Mouse (Mus musculus): ENCODE results near the gene Tmem121.
"Not testable (repeated sequence)": the region's sequence is repeated elsewhere in the genome, so short reads cannot be mapped to it uniquely, and the experiment has no call there.

DNA sequence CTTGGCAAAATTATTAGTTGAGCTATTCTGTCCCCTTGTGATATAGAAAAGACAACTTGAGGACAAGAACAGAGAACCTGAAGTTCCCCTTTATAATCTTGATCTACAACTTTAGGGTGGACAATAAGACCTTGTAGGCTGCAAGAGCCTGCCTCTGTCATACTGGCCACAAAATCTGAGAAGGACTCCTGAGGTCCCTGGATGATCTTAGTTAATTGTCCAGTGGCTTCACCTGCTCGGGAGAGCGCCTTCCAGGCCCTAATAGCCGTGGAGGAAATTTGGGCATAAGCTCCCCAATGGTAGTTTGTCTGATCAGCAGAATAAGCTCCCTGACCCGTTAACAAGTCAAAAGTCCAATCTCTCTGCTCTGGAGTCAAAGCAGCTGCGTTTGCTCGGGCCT lies 13.4 kb downstream of the Tmem121 start:
- not testable (repeated sequence) for TF ChIP-seq CTCF (IDR thresholded peaks at IDR 0.05; ENCODE audit: borderline replicate concordance, extremely low read depth, insufficient read depth, insufficient read length); POLR2A (IDR thresholded peaks at IDR 0.05; ENCODE audit: borderline replicate concordance, extremely low read depth, insufficient read depth, insufficient read length, poor library complexity, severe bottlenecking)
